Mouse (Mus musculus) ES-E14 (cell line): ENCODE measurements around the gene Nlgn2. TPM values are rescaled to one million over a fixed set of nuclear protein-coding genes. Genes with fewer than 3 reads are reported as not detected.

Source experiments
- DNase-seq: peaks from one replicate; pipeline ENCODE4 v3.0.0-alpha.2; 2013; ENCODE audit warnings: low read depth, low spot score
- H3K27ac ChIP-seq: 2 replicates; pipeline ENCODE4 v1.5.1; 2012; ENCODE audit warnings: low read depth, mild to moderate bottlenecking, low read length, moderate library complexity, mixed read lengths; ENCODE audit not compliant: poor library complexity, insufficient read depth, severe bottlenecking
- H3K36me3 ChIP-seq: 2 replicates; pipeline ENCODE4 v1.6.1; 2012; ENCODE audit warnings: mild to moderate bottlenecking, low read length, moderate library complexity, mixed read lengths; ENCODE audit not compliant: control insufficient read depth, poor library complexity, insufficient read depth, severe bottlenecking
- H3K4me1 ChIP-seq, 2 experiments: fragments of 150-350 bp in 1 of 2; sonication (generic) in 1 of 2; 2 replicates each; pipeline ENCODE4 v1.6.1; 2012; ENCODE audit warnings: low read length in 2 of 2, mild to moderate bottlenecking in 1 of 2, mixed read lengths in 1 of 2; ENCODE audit not compliant: control insufficient read depth in 2 of 2, insufficient read depth in 2 of 2, poor library complexity in 1 of 2
- H3K4me3 ChIP-seq, 2 experiments: fragments of 150-350 bp in 1 of 2; sonication (generic) in 1 of 2; 2 replicates each; pipeline ENCODE4 v1.5.1; 2012; ENCODE audit warnings: low read length in 2 of 2, low read depth in 1 of 2, mild to moderate bottlenecking in 1 of 2, mixed read lengths in 1 of 2; ENCODE audit not compliant: insufficient read depth in 1 of 2, poor library complexity in 1 of 2, severe bottlenecking in 1 of 2
- H3K9ac ChIP-seq: 2 replicates; pipeline ENCODE4 v1.6.1; 2012; ENCODE audit warnings: low read depth, mild to moderate bottlenecking, low read length, mixed read lengths; ENCODE audit not compliant: poor library complexity, insufficient read depth, severe bottlenecking
- H3K9me3 ChIP-seq: fragments of 150-350 bp; sonication (generic); 2 replicates; pipeline ENCODE4 v1.6.1; 2012; ENCODE audit warnings: low read depth, mild to moderate bottlenecking, low read length; ENCODE audit not compliant: control insufficient read depth, insufficient read depth
- CHD2 ChIP-seq: IDR thresholded peaks from 2 replicates; pipeline ENCODE4 v1.6.1; 2014; ENCODE audit warnings: mild to moderate bottlenecking, low read depth, low read length, inconsistent platforms
- HCFC1 ChIP-seq: IDR thresholded peaks from 2 replicates; pipeline ENCODE4 v1.6.1; 2012; ENCODE audit warnings: low read length, inconsistent platforms, borderline replicate concordance; ENCODE audit not compliant: insufficient read depth
- MAFK ChIP-seq: IDR thresholded peaks from 2 replicates; pipeline ENCODE4 v1.6.1; 2014; ENCODE audit warnings: mild to moderate bottlenecking, low read depth, low read length, inconsistent platforms; ENCODE audit not compliant: insufficient read depth
- ZC3H11A ChIP-seq: IDR thresholded peaks from 2 replicates; pipeline ENCODE4 v1.6.1; 2012; ENCODE audit warnings: low read depth, mild to moderate bottlenecking, inconsistent platforms, low read length, borderline replicate concordance
- ZNF384 ChIP-seq: IDR thresholded peaks from 2 replicates; pipeline ENCODE4 v1.6.1; 2012; ENCODE audit warnings: low read depth, low read length, inconsistent platforms
- in situ Hi-C, 2 experiments: fragments of 600-800 bp; cut with MboI; formaldehyde crosslinking; loops; one replicate each; pipeline ENCODE4 v1.15.1; 2025; ENCODE audit warnings: low sequenced_read_pairs in 2 of 2, inconsistent platforms in 1 of 2; ENCODE audit not compliant: unreplicated experiment in 2 of 2
- total RNA-seq: library from RNA; depleted of rRNA; stranded (reverse); fragments of 300-350 nt; gene quantifications from 2 replicates; pipeline ENCODE4 v1.2.3, GENCODE M21; 2012

Nlgn2 gene
- total RNA-seq, 1 experiment: 8.9 TPM

DNA sequence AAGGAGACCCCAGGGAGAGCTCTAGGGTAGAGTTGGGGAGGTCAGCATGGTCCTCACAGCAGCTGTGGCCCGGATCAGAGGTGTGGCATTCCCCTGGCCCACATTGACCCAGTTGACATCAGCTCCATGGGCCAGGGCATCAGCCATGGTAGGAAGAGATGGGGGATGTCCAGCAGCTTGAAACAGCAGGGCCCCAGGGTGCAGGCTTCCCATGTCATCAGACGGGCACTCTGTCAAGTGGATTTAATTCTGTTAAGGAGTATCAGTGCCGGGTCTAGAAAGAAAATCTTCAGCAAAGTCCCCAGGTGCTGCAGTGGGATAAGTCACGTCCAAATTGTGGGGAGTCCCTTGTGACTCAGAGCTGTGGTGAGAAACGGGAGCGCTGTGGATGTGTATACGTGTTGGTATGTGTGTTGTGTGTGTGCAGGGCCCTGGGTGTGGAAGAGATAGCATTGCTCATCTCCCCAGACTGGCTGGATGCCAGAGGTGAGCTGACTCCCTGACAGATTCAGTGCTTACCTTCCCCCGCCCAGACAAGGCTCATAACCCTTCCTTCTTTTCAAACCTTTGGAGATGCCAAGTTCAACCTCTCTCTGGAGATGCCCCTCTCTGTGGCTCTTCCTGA lies 46.1 kb upstream of the Nlgn2 start:
- H3K9ac ChIP-seq: no peak overlapping the region
- H3K36me3 ChIP-seq: peaks cover 5% of the 10 kb centered on the region; the same call in 1 of the 2 replicates
- no peak overlapping the region for H3K4me3 ChIP-seq
- no peak overlapping the region for H3K27ac ChIP-seq
- H3K4me1 ChIP-seq: peaks cover 0 to 14% of the 10 kb centered on the region in 2 experiments; a peak in 2 of 4 replicates
- no peak for TF ChIP-seq MAFK
- no peak for TF ChIP-seq ZC3H11A
- DNase-seq: no peak
- H3K9me3 ChIP-seq: no peaks in the 10 kb centered on the region
- in situ Hi-C loops: no loop called here

DNA sequence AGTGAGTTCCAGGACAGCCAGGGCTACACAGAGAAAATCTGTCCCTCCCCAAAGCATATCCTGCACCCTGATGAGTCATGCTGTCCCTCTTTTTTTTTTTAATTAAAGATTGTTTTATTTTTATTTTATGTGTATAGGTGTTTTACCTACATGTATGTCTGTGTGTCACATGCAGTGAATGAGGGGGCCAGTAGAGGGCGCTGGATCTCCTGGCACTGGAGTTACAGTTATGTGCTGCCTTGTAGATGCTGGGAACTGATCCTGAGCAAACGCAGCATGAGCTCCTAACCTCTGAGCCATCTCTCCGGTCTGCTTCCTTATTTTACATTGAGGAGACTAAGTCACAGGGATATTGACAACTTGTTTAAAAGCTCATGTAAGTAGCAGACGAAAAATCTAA lies 45.5 kb upstream of the Nlgn2 start:
- Histone ChIP-seq H3K9me3 (no peaks in the 10 kb centered on the region), H3K4me1 (peaks cover 0 to 14% of the 10 kb centered on the region in 2 experiments; a peak in 2 of 4 replicates), H3K27ac (no peak overlapping the region), H3K9ac (no peak overlapping the region), H3K36me3 (peaks cover 5% of the 10 kb centered on the region; the same call in 1 of the 2 replicates), H3K4me3 (no peak overlapping the region)
- in situ Hi-C loops: no loop called here
- DNase-seq: peak; percentile 65
- TF ChIP-seq MAFK (no peak), CHD2 (no peak), ZC3H11A (no peak), HCFC1 (no peak), ZNF384 (no peak)

DNA sequence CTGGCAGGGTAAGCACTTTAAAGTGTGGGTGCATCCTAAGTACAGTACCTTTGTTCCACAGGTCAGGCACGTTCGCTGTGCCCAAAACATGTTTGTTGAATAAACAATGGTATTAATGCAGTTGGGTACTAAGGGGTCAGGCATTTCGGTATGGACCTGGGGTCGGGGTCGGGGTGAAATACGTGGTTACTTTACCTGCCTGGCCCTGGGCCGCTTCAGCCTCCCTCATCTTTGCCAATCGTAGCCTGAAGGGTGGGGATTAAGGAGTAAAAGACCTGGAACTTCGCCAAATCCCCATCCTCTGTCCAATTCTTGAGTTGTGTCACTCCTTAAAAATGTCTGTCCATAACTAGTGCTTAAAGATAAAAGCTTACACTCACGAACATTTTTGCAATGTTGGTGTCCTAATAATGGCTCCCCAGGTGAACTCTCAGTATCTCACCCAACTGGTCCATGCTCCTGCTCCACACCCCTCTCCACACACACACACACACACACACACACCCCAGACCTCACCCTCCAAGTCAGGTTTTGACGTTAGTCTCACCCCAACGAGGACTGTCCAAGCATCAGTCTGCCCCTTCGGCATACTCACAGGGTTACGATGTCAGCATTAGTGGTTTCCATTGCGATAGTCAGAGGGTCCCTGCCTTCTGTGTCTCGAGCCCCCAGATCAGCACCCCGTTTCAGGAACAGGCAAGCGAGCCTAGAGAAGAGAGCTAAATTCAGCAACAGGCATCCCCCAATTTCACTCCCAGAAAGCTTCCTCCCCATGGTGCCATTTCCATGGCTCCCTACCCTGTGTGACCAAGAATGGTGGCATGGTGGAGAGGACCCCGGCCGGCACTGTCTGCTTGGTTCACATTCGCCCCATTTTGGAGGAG lies 44.4 kb upstream of the Nlgn2 start:
- in situ Hi-C loops: no loop called here
- H3K36me3 ChIP-seq: peaks cover 5% of the 10 kb centered on the region; the same call in 1 of the 2 replicates
- peak overlapping the region; percentile 51 to 68; a peak in 3 of 4 replicates for H3K4me3 ChIP-seq
- peak overlapping the region; percentile 35; the same call in 1 of the 2 replicates for H3K9ac ChIP-seq
- peaks cover 4 to 22% of the 10 kb centered on the region in 2 experiments; a peak in 3 of 4 replicates for H3K4me1 ChIP-seq
- no peaks in the 10 kb centered on the region for H3K9me3 ChIP-seq
- H3K27ac ChIP-seq: no peak overlapping the region
- TF ChIP-seq MAFK (no peak), ZNF384 (no peak), ZC3H11A (no peak), CHD2 (no peak), HCFC1 (no peak)
- DNase-seq: no peak

DNA sequence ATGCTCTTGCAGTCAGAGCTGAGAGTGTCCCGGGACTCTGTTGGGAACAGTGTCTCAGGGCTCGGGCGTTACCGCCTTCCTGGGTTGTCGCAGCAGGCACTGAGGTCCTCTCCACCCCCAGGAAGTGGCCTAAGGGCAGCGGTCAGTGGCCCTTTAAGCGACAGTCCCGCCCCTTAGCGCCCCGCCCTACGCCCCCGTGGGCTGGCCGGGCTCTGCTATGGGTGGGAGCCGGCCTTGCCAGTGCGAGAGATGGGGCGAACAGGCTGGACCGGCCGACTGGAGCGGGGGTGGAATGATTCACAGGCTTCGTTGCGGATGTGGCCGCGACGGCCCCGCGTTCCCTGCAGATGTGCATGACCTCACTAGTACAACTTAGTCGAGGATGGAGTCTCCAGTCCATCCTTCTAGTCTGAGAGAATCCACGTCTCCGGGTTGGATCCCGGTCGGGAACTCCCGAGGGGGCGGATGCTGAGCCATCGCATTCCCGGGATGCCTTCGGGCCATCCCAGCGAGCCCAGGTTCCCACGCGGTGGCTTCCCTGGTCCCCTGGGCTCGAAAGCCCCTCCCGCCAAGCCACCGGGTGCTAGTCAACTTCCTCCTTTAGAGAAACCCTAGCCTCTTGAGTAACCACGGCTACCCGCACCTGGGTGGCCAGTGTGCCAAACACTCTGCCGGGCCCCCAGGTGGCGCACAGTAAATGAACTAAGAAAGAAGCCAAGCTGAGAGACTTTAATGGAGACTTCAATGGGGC lies 43.4 kb upstream of the Nlgn2 start, which contains the start of gene Kctd11:
Kctd11 (minus strand) TSS at position 554 of the 751 bp plus-strand sequence.
- peak within 1 kb of the TSS; percentile 51 to 68 for H3K4me3 ChIP-seq
- H3K4me1 ChIP-seq: peaks cover 4 to 26% of the 10 kb centered on the region in 2 experiments; a peak in 3 of 4 replicates
- in situ Hi-C loops: no loop called here
- H3K36me3 ChIP-seq: peaks cover 3% of the 10 kb centered on the region; the same call in 1 of the 2 replicates
- no peak within 1 kb of the TSS for H3K27ac ChIP-seq
- TF ChIP-seq MAFK (peak; percentile 31; the same call in 1 of the 2 replicates), HCFC1 (no peak), CHD2 (no peak), ZC3H11A (no peak), ZNF384 (no peak)
- peak within 1 kb of the TSS; percentile 35 for H3K9ac ChIP-seq
- DNase-seq: peak; percentile 49
- H3K9me3 ChIP-seq: no peaks in the 10 kb centered on the region
